Mouse (Mus musculus) neural tube, embryonic 12.5 days (tissue): ENCODE data around the gene Scgb1b10. TPM values are rescaled to one million over a fixed set of nuclear protein-coding genes. Genes with fewer than 3 reads are reported as not detected.
"Not testable (repeated sequence)": the region's sequence is repeated elsewhere in the genome, so short reads cannot be mapped to it uniquely, and the experiment has no call there.

Experiments used
- ATAC-seq: fragments of 200-750 bp; cut with Nextera tagmentation; 2 replicates; pipeline ENCODE4 v1.8.0; 2017; ENCODE audit warnings: low read depth, mild to moderate bottlenecking, moderate TSS enrichment, moderate library complexity; ENCODE audit not compliant: low FRiP score
- H3K27ac ChIP-seq: fragments of 300-500 bp; sonication (generic); 2 replicates; pipeline ENCODE4 v1.5.1; 2016
- H3K27me3 ChIP-seq: fragments of 300-500 bp; sonication (generic); replicated peaks from 2 replicates; pipeline ENCODE4 v1.6.1; 2016; ENCODE audit warnings: mild to moderate bottlenecking
- H3K36me3 ChIP-seq: fragments of 300-500 bp; sonication (generic); 2 replicates; pipeline ENCODE4 v1.6.1; 2016; ENCODE audit warnings: mild to moderate bottlenecking
- H3K4me1 ChIP-seq: fragments of 300-500 bp; sonication (generic); 2 replicates; pipeline ENCODE4 v1.6.1; 2016
- H3K4me2 ChIP-seq: fragments of 300-500 bp; sonication (generic); replicated peaks from 2 replicates; pipeline ENCODE4 v1.6.1; 2016; ENCODE audit warnings: mild to moderate bottlenecking
- H3K4me3 ChIP-seq: fragments of 300-500 bp; sonication (generic); 2 replicates; pipeline ENCODE4 v1.5.1; 2016
- H3K9ac ChIP-seq: fragments of 300-500 bp; sonication (generic); 2 replicates; pipeline ENCODE4 v1.6.1; 2016; ENCODE audit warnings: mild to moderate bottlenecking
- H3K9me3 ChIP-seq: fragments of 300-500 bp; sonication (generic); 2 replicates; pipeline ENCODE4 v1.6.1; 2016; ENCODE audit warnings: mild to moderate bottlenecking
- polyA plus RNA-seq: library from polyadenylated mRNA; unstranded; fragments of >200 nt; fragmentation: Nextera tagmentation; extraction: Ambion mirVana; gene quantifications from 2 replicates; pipeline ENCODE4 v1.2.1, GENCODE M21; 2016

The Scgb1b10 gene
- not detected in 2 replicates for polyA plus RNA-seq

- not testable (repeated sequence) for H3K4me3 ChIP-seq, H3K27ac ChIP-seq, H3K27me3 ChIP-seq, H3K4me2 ChIP-seq, H3K9ac ChIP-seq, ATAC-seq, H3K4me1 ChIP-seq, H3K9me3 ChIP-seq, H3K36me3 ChIP-seq
Measured at GRCm38 (mm10) chr7:32100553-32100952, at the start of gene Scgb1b10. TSS of gene Scgb1b10 (plus strand) at chr7:32100853.

Other genes with a start within 250 kb of the Scgb1b10 start
- gene Scgb2b11, start 110.3 kb downstream of the Scgb1b10 start, polyA plus RNA-seq = not detected in 2 replicates
- not detected in 2 replicates for gene Scgb1b11, start 122.0 kb downstream of the Scgb1b10 start, polyA plus RNA-seq
- gene Scgb2b12, start 226.4 kb downstream of the Scgb1b10 start, polyA plus RNA-seq = not detected in 2 replicates
- not detected in 2 replicates for gene Scgb1b12, start 233.3 kb downstream of the Scgb1b10 start, polyA plus RNA-seq